Mouse (Mus musculus) forebrain, embryonic 16.5 days (tissue): ENCODE results near the gene Socs7. TPM values are rescaled to one million over a fixed set of nuclear protein-coding genes. Genes with fewer than 3 reads are reported as not detected.
"Not testable (repeated sequence)": the region's sequence is repeated elsewhere in the genome, so short reads cannot be mapped to it uniquely, and the experiment has no call there.

Experiments used
- ATAC-seq: fragments of 200-750 bp; cut with Nextera tagmentation; 2 replicates; pipeline ENCODE4 v1.8.0; 2017; ENCODE audit warnings: mild to moderate bottlenecking, moderate library complexity
- H3K27ac ChIP-seq: fragments of 300-500 bp; sonication (generic); 2 replicates; pipeline ENCODE4 v1.5.1; 2014; ENCODE audit warnings: low read length, control low read depth
- H3K27me3 ChIP-seq: fragments of 300-500 bp; sonication (generic); replicated peaks from 2 replicates; pipeline ENCODE4 v1.6.1; 2014; ENCODE audit warnings: low read length; ENCODE audit not compliant: control insufficient read depth, insufficient read depth
- H3K36me3 ChIP-seq: fragments of 300-500 bp; sonication (generic); 2 replicates; pipeline ENCODE4 v1.6.1; 2014; ENCODE audit not compliant: control insufficient read depth, insufficient read depth
- H3K4me1 ChIP-seq: fragments of 300-500 bp; sonication (generic); replicated peaks from 2 replicates; pipeline ENCODE4 v1.6.1; 2014; ENCODE audit warnings: low read length; ENCODE audit not compliant: control insufficient read depth, insufficient read depth
- H3K4me2 ChIP-seq: fragments of 300-500 bp; sonication (generic); 2 replicates; pipeline ENCODE4 v1.6.1; 2014; ENCODE audit warnings: mild to moderate bottlenecking, low read length, control low read depth
- H3K4me3 ChIP-seq: fragments of 300-500 bp; sonication (generic); replicated peaks from 2 replicates; pipeline ENCODE4 v1.5.1; 2014; ENCODE audit warnings: mild to moderate bottlenecking, low read length, control low read depth
- H3K9ac ChIP-seq: fragments of 300-500 bp; sonication (generic); replicated peaks from 2 replicates; pipeline ENCODE4 v1.6.1; 2014; ENCODE audit warnings: low read depth, low read length, control low read depth
- H3K9me3 ChIP-seq: fragments of 300-500 bp; sonication (generic); 2 replicates; pipeline ENCODE4 v1.6.1; 2016; ENCODE audit warnings: low read length; ENCODE audit not compliant: control insufficient read depth
- WGBS: fragments of 180-500 bp; shearing (Covaris S2); extraction: QIAGEN DNeasy Blood & Tissue Kit; methylation state at CpG from one replicate; pipeline ENCODE4 v1.1.7; 2014; 5-methylcytosine and 5-hydroxymethylcytosine counted together
- polyA plus RNA-seq: library from polyadenylated mRNA; unstranded; fragments of >200 nt; fragmentation: Nextera tagmentation; extraction: Ambion mirVana; gene quantifications from 2 replicates; pipeline ENCODE4 v1.2.1, GENCODE M21; 2015

Gene Socs7
- polyA plus RNA-seq: 10.7 and 11.5 TPM in 2 replicates

- H3K4me2 ChIP-seq: peak within 1 kb of the TSS; percentile 83
- peak; percentile 97 for ATAC-seq
- under 1% methylated on average over 30 of the region's 81 CpGs for WGBS
Observed at GRCm38 (mm10) chr11:97361948-97362648, at the start of gene Socs7. Socs7 (plus strand) TSS chr11:97362551.

DNA sequence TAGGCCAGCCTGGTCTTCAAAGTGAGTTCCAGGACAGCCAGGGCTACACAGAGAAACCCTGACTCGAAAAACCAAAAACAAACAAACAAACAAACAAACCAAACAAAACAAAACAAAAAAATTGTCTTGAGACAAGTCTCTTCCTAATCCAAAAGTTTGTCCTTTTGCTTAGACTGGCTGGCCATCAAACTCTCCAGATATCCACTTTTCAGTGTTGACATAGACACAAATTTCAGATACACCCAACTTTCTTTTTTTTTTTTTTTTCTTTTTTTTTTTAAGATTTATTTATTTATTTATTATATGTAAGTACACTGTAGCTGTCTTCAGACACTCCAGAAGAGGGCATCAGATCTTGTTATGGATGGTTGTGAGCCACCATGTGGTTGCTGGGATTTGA lies 49.5 kb upstream of the Socs7 start:
- H3K27ac ChIP-seq, H3K36me3 ChIP-seq, H3K9me3 ChIP-seq, H3K4me2 ChIP-seq, H3K27me3 ChIP-seq, H3K9ac ChIP-seq, H3K4me3 ChIP-seq, ATAC-seq: not testable (repeated sequence)
- H3K4me1 ChIP-seq: peaks cover 23% of the 10 kb centered on the region
- 74% methylated on average over 1 of the region's 1 CpGs for WGBS

More at GRCm38 (mm10) chr11:97361948-97362648, at the start of gene Socs7:
- Histone ChIP-seq H3K4me1 (peaks cover 36% of the 10 kb centered on the region), H3K36me3 (no peaks in the 10 kb centered on the region), H3K9ac (peak within 1 kb of the TSS; percentile 91), H3K9me3 (no peaks in the 10 kb centered on the region), H3K27ac (peak within 1 kb of the TSS; percentile 87), H3K4me3 (peak within 1 kb of the TSS; percentile 98), H3K27me3 (no peaks in the 10 kb centered on the region)

DNA sequence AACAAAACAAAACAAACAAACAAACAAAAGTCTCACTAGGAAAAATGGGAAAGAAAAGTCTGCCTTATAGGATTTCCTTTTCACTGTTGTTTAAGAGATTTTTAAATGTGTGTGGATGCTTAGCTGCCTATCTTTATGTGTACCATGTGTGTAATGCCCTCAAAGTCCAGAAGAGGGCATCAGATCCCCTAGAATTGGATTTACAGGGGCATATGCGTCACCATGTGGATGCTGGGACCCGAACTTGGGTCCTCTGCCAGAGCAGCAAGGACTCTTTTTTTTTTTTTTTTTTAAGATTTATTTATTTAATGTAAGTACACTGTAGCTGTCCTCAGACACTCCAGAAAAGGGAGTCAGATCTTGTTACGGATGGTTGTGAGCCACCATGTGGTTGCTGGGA lies 48.2 kb upstream of the Socs7 start:
- no peak overlapping the region for H3K9ac ChIP-seq
- H3K9me3 ChIP-seq: no peaks in the 10 kb centered on the region
- no peak overlapping the region for H3K4me2 ChIP-seq
- no peak overlapping the region for H3K4me3 ChIP-seq
- H3K27me3 ChIP-seq: no peaks in the 10 kb centered on the region
- 93% methylated on average over 3 of the region's 3 CpGs for WGBS
- H3K36me3 ChIP-seq: no peaks in the 10 kb centered on the region
- H3K4me1 ChIP-seq: peaks cover 23% of the 10 kb centered on the region
- ATAC-seq: no peak
- no peak overlapping the region for H3K27ac ChIP-seq

GRCm38 (mm10) chr11:97314751-97315503 lies 47.4 kb upstream of the Socs7 start:
- H3K4me2 ChIP-seq: peak overlapping the region; percentile 62
- H3K9me3 ChIP-seq: no peaks in the 10 kb centered on the region
- no peak overlapping the region; the same call in none of the 2 replicates for H3K9ac ChIP-seq
- peak overlapping the region; percentile 53 for H3K27ac ChIP-seq
- H3K36me3 ChIP-seq: no peaks in the 10 kb centered on the region
- peaks cover 16% of the 10 kb centered on the region for H3K4me1 ChIP-seq
- WGBS: 50% methylated on average over 8 of the region's 8 CpGs
- H3K4me3 ChIP-seq: peak overlapping the region; percentile 54
- no peak for ATAC-seq
- no peaks in the 10 kb centered on the region for H3K27me3 ChIP-seq

DNA sequence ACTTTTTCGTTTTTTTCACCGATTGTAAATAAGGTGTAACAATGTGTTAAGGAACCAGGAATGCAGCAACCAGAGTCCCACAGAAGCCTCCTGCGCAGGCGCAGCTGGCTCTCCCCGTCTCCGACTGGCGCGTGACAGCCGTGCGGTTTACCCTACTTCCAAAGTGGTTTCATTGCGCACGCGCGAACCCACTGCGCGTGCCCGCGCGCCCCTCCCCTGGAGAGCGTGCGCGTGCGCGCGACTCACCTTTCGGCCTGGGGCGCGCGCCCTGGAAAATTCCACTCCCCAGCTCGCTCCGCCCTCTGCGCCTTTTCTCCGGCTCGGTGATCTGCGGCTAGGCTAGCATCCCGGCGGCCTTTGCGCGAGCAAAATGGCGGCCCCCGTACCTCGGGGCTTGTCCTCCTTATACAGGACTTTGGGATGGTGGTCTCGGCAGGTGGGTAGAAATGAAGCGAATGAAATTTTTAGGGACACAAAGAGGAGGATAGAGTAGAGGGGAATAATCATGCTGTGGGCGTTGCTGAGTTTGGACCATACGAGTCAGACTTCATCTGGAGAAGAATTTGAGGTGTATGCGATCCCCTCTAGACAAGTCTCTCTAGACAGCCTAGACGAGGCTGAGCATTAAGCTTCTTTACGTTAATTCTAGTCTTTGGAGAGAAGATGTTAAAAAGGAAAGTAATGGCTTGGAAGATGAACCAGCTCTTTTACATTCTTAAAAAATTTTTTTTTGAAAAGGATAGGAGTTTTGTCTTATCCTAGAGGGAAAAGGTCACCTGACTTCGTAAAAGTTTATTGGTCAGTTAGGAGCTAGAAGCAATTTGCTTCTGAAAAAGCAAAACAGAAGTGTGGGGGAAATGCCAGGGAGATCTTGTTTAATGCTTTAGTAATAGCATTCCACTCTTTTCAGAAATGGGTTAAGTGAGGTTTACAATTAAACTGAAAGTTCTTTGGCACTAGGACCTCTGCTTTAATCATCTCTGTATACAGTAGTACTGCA lies 46.5 kb upstream of the Socs7 start, which contains the start of gene Mrpl45:
Gene Mrpl45 (plus strand): TSS at position 213 of the 1,000 bp plus-strand sequence.
- Histone ChIP-seq H3K4me2 (peak within 1 kb of the TSS; percentile 62), H3K4me3 (peak within 1 kb of the TSS; percentile 54), H3K4me1 (peaks cover 8% of the 10 kb centered on the region), H3K27me3 (no peaks in the 10 kb centered on the region), H3K27ac (peak within 1 kb of the TSS; percentile 80), H3K36me3 (no peaks in the 10 kb centered on the region), H3K9me3 (no peaks in the 10 kb centered on the region), H3K9ac (peak within 1 kb of the TSS; percentile 66)
- ATAC-seq: peak; percentile 96
- under 1% methylated on average over 50 of the region's 50 CpGs for WGBS

DNA sequence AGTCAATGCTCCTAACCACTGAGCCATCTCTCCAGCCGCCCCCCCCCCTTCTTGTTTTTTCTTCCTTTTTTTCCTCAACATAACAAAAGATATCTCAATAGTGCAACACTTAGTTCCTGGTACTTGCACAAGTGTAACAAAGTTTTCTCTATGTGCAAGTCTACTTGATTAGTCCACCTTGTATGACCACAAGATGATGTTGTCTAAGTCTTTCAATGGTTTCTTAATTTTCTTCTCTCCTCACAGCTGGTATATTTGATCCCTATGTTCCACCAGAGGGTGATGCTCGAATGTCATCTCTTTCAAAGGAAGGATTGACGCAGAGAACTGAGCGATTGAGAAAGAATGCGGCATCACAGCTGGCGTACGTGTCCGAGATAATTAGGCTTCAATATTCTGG lies 41.2 kb upstream of the Socs7 start:
- no peak overlapping the region for H3K4me3 ChIP-seq
- WGBS: 92% methylated on average over 7 of the region's 8 CpGs
- H3K27ac ChIP-seq: no peak overlapping the region
- no peaks in the 10 kb centered on the region for H3K27me3 ChIP-seq
- ATAC-seq: no peak
- no peaks in the 10 kb centered on the region for H3K4me1 ChIP-seq
- no peak overlapping the region for H3K9ac ChIP-seq
- H3K36me3 ChIP-seq: peaks cover 14% of the 10 kb centered on the region
- H3K4me2 ChIP-seq: no peak overlapping the region
- no peaks in the 10 kb centered on the region for H3K9me3 ChIP-seq

- not testable (repeated sequence) for H3K4me2 ChIP-seq, H3K4me3 ChIP-seq, ATAC-seq, H3K27ac ChIP-seq, H3K9me3 ChIP-seq, H3K9ac ChIP-seq, H3K27me3 ChIP-seq, H3K4me1 ChIP-seq
- WGBS: 86% methylated on average over 8 of the region's 8 CpGs
- peaks cover 14% of the 10 kb centered on the region for H3K36me3 ChIP-seq
Observed at GRCm38 (mm10) chr11:97321894-97322600, 40.3 kb upstream of the Socs7 start.

- H3K27me3 ChIP-seq: no peaks in the 10 kb centered on the region
- H3K4me1 ChIP-seq: no peaks in the 10 kb centered on the region
- ATAC-seq: no peak
- no peak overlapping the region for H3K4me3 ChIP-seq
- H3K27ac ChIP-seq: no peak overlapping the region
- H3K4me2 ChIP-seq: no peak overlapping the region
- no peak overlapping the region for H3K9ac ChIP-seq
- peaks cover 20% of the 10 kb centered on the region for H3K36me3 ChIP-seq
- no peaks in the 10 kb centered on the region for H3K9me3 ChIP-seq
- WGBS: 78% methylated on average over 1 of the region's 1 CpGs
Observed at GRCm38 (mm10) chr11:97325224-97325623, 37.1 kb upstream of the Socs7 start.
